8 mouse cellular contexts compared by ENCODE assay signal in genomic region chr7:29521841-29522575, GRCm38 (mm10). TPM values are rescaled to one million over a fixed set of nuclear protein-coding genes. Genes with fewer than 3 reads are reported as not detected.
DNase-seq lines count a peak whose midpoint lies in the region; ATAC-seq lines count a peak whose summit lies in the region.

No protein-coding gene starts in this region.

- no peak overlapping the region for H3K4me3 ChIP-seq in forebrain, embryonic 11.5 days (ENCODE audit: low read depth, low read length)
- H3K4me3 ChIP-seq in forebrain, embryonic 13.5 days = no peak overlapping the region
- H3K4me3 ChIP-seq in embryonic facial prominence, embryonic 14.5 days (ENCODE audit: low read depth, low read length) = no peak overlapping the region

- no peak overlapping the region for H3K27ac ChIP-seq in forebrain, embryonic 11.5 days (ENCODE audit: low read depth, low read length)
- H3K27ac ChIP-seq in forebrain, embryonic 13.5 days = no peak overlapping the region
- H3K27ac ChIP-seq in embryonic facial prominence, embryonic 14.5 days (replicated peaks; ENCODE audit: low read depth, low read length) = no peak overlapping the region

- intact Hi-C loops in left cerebral cortex, postnatal 14 days (cut with DNase I) = loop anchor here (1.0 to 10.0 kb wide), 3 partner anchors 139 to 467 kb away; partner anchors contain the start of gene Dpf1

- no peaks in the 10 kb centered on the region for H3K36me3 ChIP-seq in forebrain, embryonic 11.5 days (ENCODE audit: control insufficient read depth, insufficient read depth, low read length)
- no peaks in the 10 kb centered on the region for H3K36me3 ChIP-seq in forebrain, embryonic 13.5 days (ENCODE audit: poor library complexity, severe bottlenecking)
- H3K36me3 ChIP-seq in embryonic facial prominence, embryonic 14.5 days (ENCODE audit: control insufficient read depth, insufficient read depth, low read length) = no peaks in the 10 kb centered on the region

- H3K9me3 ChIP-seq in forebrain, embryonic 11.5 days (ENCODE audit: control insufficient read depth, low read length) = no peaks in the 10 kb centered on the region
- H3K9me3 ChIP-seq in forebrain, embryonic 13.5 days (replicated peaks) = no peaks in the 10 kb centered on the region
- H3K9me3 ChIP-seq in embryonic facial prominence, embryonic 14.5 days (ENCODE audit: control insufficient read depth, low read length) = no peaks in the 10 kb centered on the region

- peak; percentile 90 for DNase-seq in forebrain, embryonic 11.5 days (ENCODE audit: low spot score)
- peak; percentile 86 for DNase-seq in adrenal gland, postnatal 25 days
- DNase-seq in embryonic facial prominence, embryonic 14.5 days (ENCODE audit: low spot score) = peak; percentile 87
- peak; percentile 90 to 91 for DNase-seq in left cerebral cortex, postnatal 14 days (ENCODE audit: low spot score in 2 of 2)
- DNase-seq in testis, postnatal 14 days (ENCODE audit: low spot score) = peak; percentile 59

- no peaks in the 10 kb centered on the region; the same call in 1 of the 2 replicates for H3K4me1 ChIP-seq in forebrain, embryonic 11.5 days (replicated peaks; ENCODE audit: control insufficient read depth, insufficient read depth, low read length)
- H3K4me1 ChIP-seq in forebrain, embryonic 13.5 days = peaks cover 16% of the 10 kb centered on the region
- peaks cover 8% of the 10 kb centered on the region; the same call in 1 of the 2 replicates for H3K4me1 ChIP-seq in embryonic facial prominence, embryonic 14.5 days (ENCODE audit: control insufficient read depth, insufficient read depth, low read length)

- ATAC-seq in forebrain, embryonic 11.5 days (replicated peaks; ENCODE audit: low FRiP score) = no peak
- no peak for ATAC-seq in forebrain, embryonic 13.5 days
- no peak for ATAC-seq in embryonic facial prominence, embryonic 14.5 days (ENCODE audit: low read depth)
- ATAC-seq in hematopoietic stem cell, adult 5-6 weeks (replicated peaks in 1 of 2; ENCODE audit: insufficient read depth in 1 of 2, low FRiP score in 2 of 2, low TSS enrichment in 1 of 2, low read depth in 1 of 2, poor library complexity in 2 of 2, severe bottlenecking in 2 of 2) = peak; percentile 40 to 58; a peak in 2 of 4 replicates
- peak; percentile 58 for ATAC-seq in neutrophil, adult 5-6 weeks (ENCODE audit: extremely low read depth, insufficient number of reproducible peaks, low FRiP score, poor library complexity, severe bottlenecking)

- no peak overlapping the region for H3K9ac ChIP-seq in forebrain, embryonic 11.5 days (ENCODE audit: low read length)
- no peak overlapping the region for H3K9ac ChIP-seq in forebrain, embryonic 13.5 days
- H3K9ac ChIP-seq in embryonic facial prominence, embryonic 14.5 days (ENCODE audit: low read depth, low read length) = no peak overlapping the region

- WGBS in forebrain, embryonic 11.5 days = 56% methylated on average over 5 of the region's 5 CpGs
- WGBS in forebrain, embryonic 13.5 days = 64% methylated on average over 5 of the region's 5 CpGs
- WGBS in embryonic facial prominence, embryonic 14.5 days = 64% methylated on average over 5 of the region's 5 CpGs

- H3K27me3 ChIP-seq in forebrain, embryonic 11.5 days (ENCODE audit: control insufficient read depth, insufficient read depth, low read length) = no peaks in the 10 kb centered on the region
- no peaks in the 10 kb centered on the region for H3K27me3 ChIP-seq in forebrain, embryonic 13.5 days
- H3K27me3 ChIP-seq in embryonic facial prominence, embryonic 14.5 days (replicated peaks; ENCODE audit: control insufficient read depth, insufficient read depth, low read length) = no peaks in the 10 kb centered on the region

- no peak overlapping the region for H3K4me2 ChIP-seq in forebrain, embryonic 11.5 days (ENCODE audit: low read depth, low read length, severe bottlenecking)
- no peak overlapping the region for H3K4me2 ChIP-seq in forebrain, embryonic 13.5 days
- no peak overlapping the region for H3K4me2 ChIP-seq in embryonic facial prominence, embryonic 14.5 days (ENCODE audit: low read depth, low read length)

RNA-seq across cellular contexts. Expression of gene Sipa1l3, which starts 3.6 kb away (rescaled TPM):
- polyA plus RNA-seq in forebrain, embryonic 11.5 days (2014; fragmentation: Nextera tagmentation; extraction: Ambion mirVana) = 12.2 and 15.9 TPM in 2 replicates
- polyA plus RNA-seq in forebrain, embryonic 13.5 days (2015; fragmentation: Nextera tagmentation; extraction: Ambion mirVana) = 9.1 and 15.4 TPM in 2 replicates
- 36.3 and 36.6 TPM in 2 replicates for total RNA-seq in adrenal gland, postnatal 25 days (2021)
- polyA plus RNA-seq in embryonic facial prominence, embryonic 14.5 days (2014; fragmentation: Nextera tagmentation; extraction: Ambion mirVana) = 12.5 and 15.6 TPM in 2 replicates
- total RNA-seq in hematopoietic stem cell, adult 5-6 weeks (2017) = 10.7 and 15.5 TPM in 2 replicates
- 10 to 100 TPM; 50.1 to 54.8 TPM for total RNA-seq in left cerebral cortex, postnatal 14 days (2021)
- 8.1 and 10.8 TPM in 2 replicates for total RNA-seq in neutrophil, adult 5-6 weeks (2017)

Comparison
In these comparisons a context has a peak if more than half of its experiments do, and no peak if none do; other contexts are left out.
1. ATAC-seq: peak in hematopoietic stem cell, adult 5-6 weeks (2 of 2) and neutrophil, adult 5-6 weeks (single experiment); none in forebrain, embryonic 11.5 days (single experiment), forebrain, embryonic 13.5 days (single experiment) and embryonic facial prominence, embryonic 14.5 days (single experiment).
2. Peak in every context shown above with its lines, with median percentiles within 50 percentile points of each other: DNase-seq.